Mouse (Mus musculus): ENCODE measurements around the gene Cdc123. TPM values are rescaled to one million over a fixed set of nuclear protein-coding genes. Genes with fewer than 3 reads are reported as not detected.

Cdc123 gene
- 168 and 184 TPM in 2 replicates for polyA plus RNA-seq (2015; fragmentation: Nextera tagmentation; extraction: Ambion mirVana)

DNA sequence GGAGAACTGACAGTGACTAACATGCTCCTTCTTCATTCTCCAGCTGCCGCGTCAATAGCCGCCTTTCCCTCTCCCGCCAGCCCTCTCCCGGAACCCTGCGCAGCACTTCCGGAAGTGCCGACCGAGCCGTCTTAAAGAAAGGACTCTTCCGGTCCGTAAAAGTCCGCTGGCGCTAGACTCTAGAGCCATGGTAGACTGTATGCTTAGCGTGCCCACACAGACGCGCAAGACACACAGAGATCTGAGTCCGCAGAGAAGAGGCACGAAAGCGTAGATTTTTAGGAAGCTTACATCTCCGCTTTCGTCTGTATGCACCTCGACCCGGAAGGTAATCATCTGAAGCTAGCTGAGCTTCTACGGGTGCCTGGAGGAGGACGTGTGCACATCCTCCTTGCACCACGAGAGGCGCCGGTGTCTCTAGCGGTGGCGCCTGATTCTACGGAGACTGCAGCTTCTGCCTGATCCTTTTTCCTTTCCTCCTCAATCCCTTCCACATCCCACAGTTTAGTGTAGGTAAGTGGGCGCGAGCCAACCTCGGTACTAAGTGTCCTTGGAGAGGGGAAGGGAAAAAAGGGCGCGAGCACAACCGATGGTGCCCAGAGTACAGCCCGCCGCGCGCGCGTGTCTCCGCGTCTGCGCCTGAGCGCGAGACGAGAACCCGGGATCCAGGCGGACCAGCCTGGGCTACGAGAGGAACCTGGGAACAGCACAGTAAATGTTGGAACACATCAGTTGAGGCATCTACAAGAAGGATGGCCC is at the start of gene Cdc123, which contains the start of gene Nudt5:
Cdc123 (minus strand) TSS at position 292 of the 759 bp plus-strand sequence.
Nudt5 (plus strand) TSS at position 147 of the 759 bp plus-strand sequence.
- H3K27ac ChIP-seq (replicated peaks) = peak within 1 kb of the TSS; percentile 95
- H3K36me3 ChIP-seq (ENCODE audit: control insufficient read depth, insufficient read depth, low read length) = no peaks in the 10 kb centered on the region
- H3K27me3 ChIP-seq (ENCODE audit: control insufficient read depth, insufficient read depth, low read length) = no peaks in the 10 kb centered on the region
- TF ChIP-seq CTCF (IDR thresholded peaks at IDR 0.05; ENCODE audit: low read depth) (peak; percentile 83), EP300 (optimal IDR thresholded peaks at IDR 0.05) (no peak)
- DNase-seq (ENCODE audit: low spot score) = peak; percentile 89
- peak within 1 kb of the TSS; percentile 80 for H3K9ac ChIP-seq (ENCODE audit: low read length)
- peak within 1 kb of the TSS; percentile 76 for H3K4me3 ChIP-seq (ENCODE audit: low read depth, low read length)
- H3K4me2 ChIP-seq (replicated peaks; ENCODE audit: low read depth) = peak within 1 kb of the TSS; percentile 71
- under 1% methylated on average over 53 of the region's 53 CpGs for WGBS
- H3K9me3 ChIP-seq (ENCODE audit: control insufficient read depth, low read length) = no peaks in the 10 kb centered on the region
- no peaks in the 10 kb centered on the region for H3K4me1 ChIP-seq (replicated peaks; ENCODE audit: control insufficient read depth, insufficient read depth)
- ATAC-seq (ENCODE audit: low FRiP score, low TSS enrichment) = peak; percentile 97

DNA sequence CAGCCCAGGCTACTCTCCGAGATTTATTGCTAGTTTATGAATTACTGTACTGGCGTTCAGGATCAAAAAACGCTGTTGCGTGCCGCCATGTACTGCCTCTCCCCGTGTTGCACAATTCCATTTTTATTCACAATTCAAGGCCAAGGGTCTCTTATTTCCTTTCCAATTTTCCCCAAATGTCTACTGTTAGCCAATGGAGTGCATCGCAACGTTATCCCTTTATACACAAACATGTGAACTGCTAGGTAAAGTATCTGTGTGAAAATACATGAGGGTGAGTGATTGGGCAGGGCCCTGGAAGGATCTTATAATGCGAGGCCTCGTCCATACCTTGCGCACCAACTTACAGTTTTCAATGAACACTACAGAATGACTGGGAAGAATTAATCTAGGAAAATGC is 49.3 kb upstream of the Cdc123 start:
- peak overlapping the region; percentile 95; the same call in 1 of the 2 replicates for H3K9ac ChIP-seq (ENCODE audit: low read length)
- no peaks in the 10 kb centered on the region for H3K9me3 ChIP-seq (ENCODE audit: control insufficient read depth, low read length)
- DNase-seq (ENCODE audit: low spot score) = no peak
- H3K27me3 ChIP-seq (ENCODE audit: control insufficient read depth, insufficient read depth, low read length) = no peaks in the 10 kb centered on the region
- 14% methylated on average over 11 of the region's 11 CpGs for WGBS
- H3K27ac ChIP-seq (replicated peaks) = no peak overlapping the region; the same call in 1 of the 2 replicates
- H3K4me2 ChIP-seq (replicated peaks; ENCODE audit: low read depth) = peak overlapping the region; percentile 84
- no peaks in the 10 kb centered on the region for H3K4me1 ChIP-seq (replicated peaks; ENCODE audit: control insufficient read depth, insufficient read depth)
- no peak for ATAC-seq (ENCODE audit: low FRiP score, low TSS enrichment)
- H3K36me3 ChIP-seq (ENCODE audit: control insufficient read depth, insufficient read depth, low read length) = no peaks in the 10 kb centered on the region
- TF ChIP-seq EP300 (optimal IDR thresholded peaks at IDR 0.05) (no peak), CTCF (IDR thresholded peaks at IDR 0.05; ENCODE audit: low read depth) (no peak)
- H3K4me3 ChIP-seq (ENCODE audit: low read depth, low read length) = peak overlapping the region; percentile 87

DNA sequence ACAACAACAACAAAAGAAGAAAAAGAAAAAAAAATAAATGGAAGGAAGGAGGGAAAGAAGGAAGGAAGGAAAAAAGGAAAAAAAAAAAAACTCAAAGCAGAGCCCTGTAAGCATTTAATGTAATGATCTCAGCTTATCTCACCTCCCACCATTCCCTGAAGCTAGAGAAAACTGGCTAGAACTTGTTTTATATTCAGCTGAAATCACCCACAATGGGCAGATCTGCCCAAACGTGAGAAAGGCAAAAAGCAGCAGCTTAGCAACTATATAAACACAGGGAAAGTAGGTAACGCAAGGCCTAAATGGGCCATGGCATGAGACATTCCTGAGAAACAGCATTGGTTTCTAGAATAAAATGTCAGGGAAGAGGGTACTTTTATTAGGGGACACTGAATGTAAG is 44.4 kb upstream of the Cdc123 start:
- 0 out of 2 replicates have a peak overlapping the region, but pooled peaks have one; percentile 31 for H3K27ac ChIP-seq (replicated peaks)
- no peak for TF ChIP-seq EP300 (optimal IDR thresholded peaks at IDR 0.05)
- no peak for TF ChIP-seq CTCF (IDR thresholded peaks at IDR 0.05; ENCODE audit: low read depth)
- DNase-seq (ENCODE audit: low spot score) (no peak), ATAC-seq (ENCODE audit: low FRiP score, low TSS enrichment) (no peak)
- peaks cover 9% of the 10 kb centered on the region for H3K36me3 ChIP-seq (ENCODE audit: control insufficient read depth, insufficient read depth, low read length)
- no peak overlapping the region for H3K4me3 ChIP-seq (ENCODE audit: low read depth, low read length)
- H3K4me1 ChIP-seq (replicated peaks; ENCODE audit: control insufficient read depth, insufficient read depth) = no peaks in the 10 kb centered on the region
- 46% methylated on average over 2 of the region's 2 CpGs for WGBS
- no peaks in the 10 kb centered on the region for H3K27me3 ChIP-seq (ENCODE audit: control insufficient read depth, insufficient read depth, low read length)
- H3K4me2 ChIP-seq (replicated peaks; ENCODE audit: low read depth) = no peak overlapping the region
- H3K9me3 ChIP-seq (ENCODE audit: control insufficient read depth, low read length) = no peaks in the 10 kb centered on the region
- no peak overlapping the region for H3K9ac ChIP-seq (ENCODE audit: low read length)

DNA sequence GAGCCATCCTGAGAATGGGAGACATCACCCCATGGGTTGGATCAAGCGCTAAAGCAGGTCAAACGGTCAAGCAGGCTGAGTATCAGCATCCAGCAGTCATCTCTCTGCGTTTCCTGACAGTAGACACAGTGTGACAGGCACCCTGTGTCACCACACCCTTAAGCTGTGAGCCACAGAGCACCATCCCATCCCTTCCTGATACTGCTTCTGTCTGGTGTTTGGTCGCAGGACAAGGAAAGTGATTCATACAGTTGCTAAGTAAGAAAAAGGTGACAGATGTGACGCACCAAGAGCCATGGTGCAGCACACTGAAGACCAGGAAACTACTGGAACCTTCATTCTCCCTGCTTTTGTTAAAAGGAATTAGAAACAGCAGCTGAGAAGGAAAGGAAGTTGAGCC is 43.9 kb upstream of the Cdc123 start:
- TF ChIP-seq EP300 (optimal IDR thresholded peaks at IDR 0.05) = no peak
- TF ChIP-seq CTCF (IDR thresholded peaks at IDR 0.05; ENCODE audit: low read depth) = no peak
- Histone ChIP-seq H3K4me2 (replicated peaks; ENCODE audit: low read depth) (no peak overlapping the region), H3K36me3 (ENCODE audit: control insufficient read depth, insufficient read depth, low read length) (peaks cover 10% of the 10 kb centered on the region), H3K27me3 (ENCODE audit: control insufficient read depth, insufficient read depth, low read length) (no peaks in the 10 kb centered on the region), H3K27ac (replicated peaks) (0 out of 2 replicates have a peak overlapping the region, but pooled peaks have one; percentile 50), H3K4me3 (ENCODE audit: low read depth, low read length) (no peak overlapping the region), H3K9ac (ENCODE audit: low read length) (no peak overlapping the region), H3K9me3 (ENCODE audit: control insufficient read depth, low read length) (no peaks in the 10 kb centered on the region), H3K4me1 (replicated peaks; ENCODE audit: control insufficient read depth, insufficient read depth) (no peaks in the 10 kb centered on the region)
- 78% methylated on average over 5 of the region's 5 CpGs for WGBS
- peak; percentile 92 for ATAC-seq (ENCODE audit: low FRiP score, low TSS enrichment)
- no peak for DNase-seq (ENCODE audit: low spot score)

DNA sequence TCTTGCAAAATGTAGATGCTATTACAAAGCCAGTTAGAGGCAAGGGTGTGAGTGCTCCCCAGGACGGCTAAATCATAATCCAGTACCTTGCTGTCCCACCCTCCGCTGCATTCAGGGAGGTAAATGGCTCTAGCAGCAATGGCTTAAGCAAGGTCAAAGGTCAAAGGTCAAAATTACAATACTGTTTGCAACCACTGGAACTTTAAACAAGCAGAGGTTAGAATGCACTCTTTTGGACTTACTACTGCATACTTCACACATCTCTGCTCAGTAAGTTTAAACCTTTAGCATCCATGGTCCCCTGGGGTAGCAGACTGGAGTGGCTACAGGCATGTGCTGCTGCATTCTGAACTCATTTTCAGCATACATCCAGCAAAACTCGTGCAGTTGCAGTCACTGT is 32.5 kb upstream of the Cdc123 start:
- ATAC-seq (ENCODE audit: low FRiP score, low TSS enrichment) (no peak), DNase-seq (ENCODE audit: low spot score) (no peak)
- H3K9ac ChIP-seq (ENCODE audit: low read length) = no peak overlapping the region
- H3K36me3 ChIP-seq (ENCODE audit: control insufficient read depth, insufficient read depth, low read length) = peaks cover 10% of the 10 kb centered on the region
- no peaks in the 10 kb centered on the region for H3K4me1 ChIP-seq (replicated peaks; ENCODE audit: control insufficient read depth, insufficient read depth)
- H3K4me3 ChIP-seq (ENCODE audit: low read depth, low read length) = no peak overlapping the region
- no peak overlapping the region for H3K4me2 ChIP-seq (replicated peaks; ENCODE audit: low read depth)
- TF ChIP-seq CTCF (IDR thresholded peaks at IDR 0.05; ENCODE audit: low read depth) = no peak
- TF ChIP-seq EP300 (optimal IDR thresholded peaks at IDR 0.05) = no peak
- H3K9me3 ChIP-seq (ENCODE audit: control insufficient read depth, low read length) = no peaks in the 10 kb centered on the region
- H3K27ac ChIP-seq (replicated peaks) = no peak overlapping the region
- WGBS = 68% methylated on average over 3 of the region's 3 CpGs
- H3K27me3 ChIP-seq (ENCODE audit: control insufficient read depth, insufficient read depth, low read length) = no peaks in the 10 kb centered on the region

DNA sequence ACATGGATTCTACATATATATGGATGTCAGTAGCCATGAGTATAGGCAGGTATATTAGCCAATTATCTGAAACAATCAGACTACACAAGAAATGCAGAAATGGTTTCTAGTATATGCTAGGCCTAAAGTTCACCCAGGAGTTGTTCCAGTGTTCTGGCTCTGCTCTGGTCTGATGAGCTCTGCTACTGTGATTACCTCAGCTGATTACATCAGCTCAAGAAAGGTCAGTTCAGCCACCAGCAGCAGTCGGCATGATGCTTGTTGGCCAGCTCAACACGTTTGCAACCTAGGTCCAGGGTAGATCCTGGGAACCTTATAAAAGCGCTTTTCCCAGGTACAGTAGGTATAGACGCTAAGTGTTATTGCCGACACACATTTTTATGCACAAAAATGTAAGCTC is 24.8 kb upstream of the Cdc123 start:
- Histone ChIP-seq H3K27ac (replicated peaks) (no peak overlapping the region), H3K9ac (ENCODE audit: low read length) (no peak overlapping the region), H3K27me3 (ENCODE audit: control insufficient read depth, insufficient read depth, low read length) (no peaks in the 10 kb centered on the region), H3K36me3 (ENCODE audit: control insufficient read depth, insufficient read depth, low read length) (peaks cover 2% of the 10 kb centered on the region), H3K4me2 (replicated peaks; ENCODE audit: low read depth) (no peak overlapping the region), H3K4me3 (ENCODE audit: low read depth, low read length) (no peak overlapping the region), H3K9me3 (ENCODE audit: control insufficient read depth, low read length) (no peaks in the 10 kb centered on the region), H3K4me1 (replicated peaks; ENCODE audit: control insufficient read depth, insufficient read depth) (no peaks in the 10 kb centered on the region)
- TF ChIP-seq CTCF (IDR thresholded peaks at IDR 0.05; ENCODE audit: low read depth) = no peak
- TF ChIP-seq EP300 (optimal IDR thresholded peaks at IDR 0.05) = no peak
- ATAC-seq (ENCODE audit: low FRiP score, low TSS enrichment) (no peak), DNase-seq (ENCODE audit: low spot score) (no peak)
- 91% methylated on average over 5 of the region's 5 CpGs for WGBS

Measured in stomach, postnatal 0 days (tissue).